Mouse (Mus musculus) cerebellum, postnatal 4 days (tissue): Measurements from ENCODE around the gene Dck.
A peak's percentile ranks its signal among the peaks of the same experiment; 100 is the strongest.

Experiments used
- DNase-seq, 2 experiments: peaks; one replicate each; pipeline ENCODE4 v3.0.0; 2022; ENCODE audit warnings: low spot score in 2 of 2, mixed read lengths in 1 of 2

The Dck gene

DNA sequence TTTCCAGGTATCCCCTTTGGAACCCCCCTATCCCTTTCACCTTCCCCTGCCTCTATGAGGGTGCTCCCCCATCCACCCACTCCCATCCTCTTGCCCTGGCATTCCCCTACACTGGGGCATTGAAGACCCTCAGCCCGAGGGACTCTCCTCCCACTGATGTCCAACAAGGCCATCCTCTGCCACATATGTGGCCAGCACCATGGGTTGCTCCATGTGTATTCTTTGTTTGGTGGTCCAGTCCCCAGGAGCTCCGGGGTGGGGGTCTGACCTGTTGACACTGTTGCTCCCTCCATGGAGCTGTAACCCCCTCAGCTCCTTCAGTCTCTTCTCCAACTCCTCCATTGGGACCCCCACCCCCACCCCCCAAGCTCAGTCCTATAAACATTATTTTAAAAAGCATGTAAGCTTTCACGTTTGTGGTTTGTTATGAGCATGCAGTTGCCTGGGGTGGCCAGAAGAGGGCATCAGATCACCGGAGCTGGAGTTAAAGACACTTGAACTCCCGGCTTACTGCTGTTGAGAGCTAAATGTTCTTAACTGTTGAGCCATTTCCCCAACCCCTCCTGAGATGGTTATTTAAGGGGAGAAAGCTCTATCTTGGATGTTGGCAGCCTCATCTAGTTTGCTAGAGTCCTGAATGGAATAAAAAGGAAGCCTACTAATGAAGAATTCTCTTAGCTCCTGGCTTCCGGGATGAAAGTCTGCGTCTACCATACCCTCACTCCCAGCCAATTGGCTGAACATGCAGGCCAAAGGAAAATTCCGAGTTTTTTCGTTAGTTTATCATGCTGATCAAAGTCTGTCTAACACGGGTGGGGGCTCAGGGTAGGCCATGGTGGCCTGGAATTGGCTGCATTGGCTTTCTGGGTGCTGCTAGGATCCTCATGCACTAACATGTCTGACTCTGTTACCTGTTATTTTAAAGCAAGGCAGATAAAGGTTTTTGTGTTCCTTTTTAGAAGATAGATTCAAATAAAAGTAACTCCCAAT is 26.8 kb downstream of the Dck start:
- peak in 1 of 2 experiments; percentile 51 for DNase-seq

DNA sequence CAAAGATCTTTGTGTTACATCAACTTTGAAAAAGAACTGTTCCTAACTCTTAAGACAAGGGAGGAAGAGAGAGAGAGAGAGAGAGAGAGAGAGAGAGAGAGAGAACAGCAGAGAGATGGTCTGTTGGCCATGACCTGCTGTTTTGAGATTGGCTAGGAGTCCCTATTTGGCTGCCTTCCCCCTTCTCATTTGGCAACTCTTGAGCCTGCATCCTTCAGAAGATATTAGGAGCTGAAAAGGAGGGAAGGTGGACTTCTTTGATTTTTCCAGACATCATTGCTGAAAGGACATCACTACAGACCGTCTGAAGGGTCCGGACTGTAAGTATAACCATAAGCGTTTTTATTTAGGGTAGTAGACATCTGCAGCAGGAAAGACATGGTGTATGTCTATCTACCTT is 28.9 kb downstream of the Dck start:
- no peak for DNase-seq

GRCm38 (mm10) chr5:88795910-88796584 is 31.3 kb downstream of the Dck start:
- no peak for DNase-seq

DNA sequence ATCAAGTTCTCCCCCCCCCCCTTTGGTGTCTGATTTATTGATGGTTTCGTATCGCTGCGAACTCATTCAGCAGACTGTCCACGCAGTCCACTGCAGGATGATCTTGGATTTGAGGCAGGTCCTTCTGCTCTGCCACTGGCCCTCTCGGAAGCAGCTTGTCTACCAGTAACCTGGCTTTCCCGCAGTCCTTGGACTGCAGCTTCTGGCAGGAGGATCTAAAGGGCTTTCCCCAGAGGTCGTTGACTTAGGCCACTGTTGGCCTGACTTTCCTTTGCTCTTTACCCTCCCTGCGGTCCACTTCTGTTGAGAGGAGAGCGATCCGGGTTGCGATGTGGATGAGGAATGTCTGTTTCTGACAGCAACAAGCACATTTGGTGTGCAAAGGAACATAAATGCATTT is 31.8 kb downstream of the Dck start:
- DNase-seq, result no peak

GRCm38 (mm10) chr5:88797121-88797520 is 32.3 kb downstream of the Dck start:
- DNase-seq, result no peak

GRCm38 (mm10) chr5:88805616-88806015 is 40.8 kb downstream of the Dck start:
- no peak for DNase-seq

GRCm38 (mm10) chr5:88806278-88806677 is 41.5 kb downstream of the Dck start:
- no peak for DNase-seq

GRCm38 (mm10) chr5:88807342-88807741 is 42.5 kb downstream of the Dck start:
- DNase-seq, result no peak

DNA sequence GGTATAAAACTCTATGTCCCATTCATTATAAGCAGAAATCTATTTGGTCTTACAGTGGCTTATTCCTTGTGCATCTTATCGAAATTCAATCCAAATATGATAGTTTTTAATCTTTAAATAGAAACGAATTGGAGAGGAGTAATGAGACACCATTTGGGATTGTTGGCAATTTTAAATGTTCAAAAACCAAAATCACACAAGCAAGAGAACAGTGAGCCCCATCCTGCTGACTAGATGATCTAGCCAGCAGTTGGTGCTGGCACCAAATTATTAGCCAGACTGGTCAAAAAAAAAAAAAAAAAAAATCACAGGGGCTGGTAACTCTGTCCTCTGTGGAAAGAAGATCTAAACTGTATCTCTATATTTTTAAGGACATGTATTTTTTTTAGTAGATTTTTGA is 48.4 kb downstream of the Dck start:
- DNase-seq, result no peak

DNA sequence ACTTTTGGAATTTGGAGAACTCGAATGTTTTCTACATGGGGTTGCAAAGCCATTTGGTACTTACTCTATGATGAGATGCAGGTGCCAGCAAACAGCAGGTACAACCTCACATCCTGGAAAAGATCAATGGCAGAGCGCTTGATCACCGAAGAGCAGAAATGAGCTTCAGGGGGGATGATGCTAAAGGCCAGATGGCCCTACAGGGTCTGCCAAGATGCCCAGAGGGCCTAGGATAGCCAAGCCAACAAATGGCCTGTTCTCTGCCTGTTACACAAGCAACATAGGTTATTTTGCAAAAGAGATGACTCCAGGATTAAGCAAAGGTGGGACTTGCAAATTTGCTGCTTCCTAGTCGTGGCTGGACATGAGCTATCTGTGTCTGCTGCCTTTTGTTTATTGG is 49.8 kb downstream of the Dck start:
- DNase-seq, result peak in 1 of 2 experiments; percentile 30

DNA sequence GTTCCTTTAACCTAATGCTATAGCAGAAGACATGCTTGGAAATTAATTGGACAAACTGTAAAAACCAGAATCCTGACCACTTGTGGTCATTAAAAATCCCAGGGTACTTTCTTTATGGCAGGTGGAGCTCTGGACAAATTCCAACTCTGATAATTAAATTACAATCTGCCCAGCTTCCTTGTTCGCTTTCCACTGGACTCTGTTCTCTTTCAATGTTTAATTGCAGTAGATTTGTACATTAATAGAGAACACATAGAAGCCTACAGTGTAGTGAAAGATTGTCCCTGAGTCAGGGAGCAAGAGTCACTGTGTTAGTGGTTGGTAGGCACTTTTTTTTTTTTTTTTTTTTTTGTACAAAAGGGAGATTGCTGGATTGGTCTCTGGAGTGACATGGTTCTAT is 56.7 kb downstream of the Dck start:
- no peak for DNase-seq

DNA sequence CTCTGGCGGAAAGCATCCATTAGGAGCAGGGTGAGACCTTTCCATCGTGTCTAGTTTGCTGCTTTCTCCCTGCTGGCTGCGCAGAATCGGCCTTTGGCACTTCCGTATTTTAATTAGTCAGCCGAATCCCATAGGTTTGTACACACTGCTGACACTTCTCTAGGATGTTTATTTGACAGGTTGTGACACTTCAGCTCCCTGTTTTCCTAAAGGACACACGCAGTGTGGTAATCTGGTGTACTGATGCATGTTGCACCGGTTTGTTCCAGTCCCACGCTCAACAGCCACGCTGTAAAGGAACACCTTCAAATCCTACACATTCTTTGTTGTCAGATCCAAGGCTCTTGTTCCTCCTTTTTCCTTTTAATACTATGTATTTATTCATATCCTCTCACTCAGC is 60.0 kb downstream of the Dck start:
- DNase-seq, result no peak

- no peak for DNase-seq
Measured at GRCm38 (mm10) chr5:88829835-88830571, 65.2 kb downstream of the Dck start.

GRCm38 (mm10) chr5:88830880-88831279 is 66.1 kb downstream of the Dck start:
- no peak for DNase-seq

DNA sequence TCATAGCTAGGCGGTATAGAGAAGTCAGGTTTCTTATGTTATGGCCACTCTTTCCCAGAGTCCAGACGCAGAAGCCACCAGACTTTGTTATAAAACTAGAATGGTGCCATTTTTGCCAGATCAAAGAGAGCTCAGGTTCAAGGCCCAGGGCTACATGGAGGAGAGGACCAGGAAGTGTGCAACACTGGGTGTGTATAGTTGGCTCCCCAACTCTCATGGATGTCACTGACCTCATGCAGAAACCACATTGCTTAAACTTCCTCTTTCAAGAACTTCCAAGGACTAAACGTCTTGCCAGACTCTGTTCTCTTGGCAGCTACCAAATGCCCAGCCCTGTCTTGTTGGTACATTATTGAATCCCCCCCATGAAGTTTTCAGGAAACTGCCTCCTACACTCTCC is 67.1 kb downstream of the Dck start:
- no peak for DNase-seq
